Mouse (Mus musculus) cerebellum, postnatal 10 days (tissue): ENCODE data around the gene Wdr49.
A peak's percentile ranks its signal among the peaks of the same experiment; 100 is the strongest.

Source experiments
- DNase-seq, 2 experiments: peaks; one replicate each; pipeline ENCODE4 v3.0.0; 2021; ENCODE audit warnings: mixed read lengths in 2 of 2

Gene Wdr49

GRCm38 (mm10) chr3:75482056-75482455 lies at the start of gene Wdr49:
Wdr49 (minus strand) TSS chr3:75482156.
- DNase-seq, result no peak

- no peak for DNase-seq
Observed at GRCm38 (mm10) chr3:75531074-75531473, 49.1 kb upstream of the Wdr49 start.

- no peak for DNase-seq
Observed at GRCm38 (mm10) chr3:75522527-75522926, 40.6 kb upstream of the Wdr49 start.

GRCm38 (mm10) chr3:75521314-75521713 lies 39.4 kb upstream of the Wdr49 start:
- DNase-seq, result no peak

- DNase-seq, result peak; percentile 69 to 73
Observed at GRCm38 (mm10) chr3:75517631-75518250, 35.8 kb upstream of the Wdr49 start.

- no peak for DNase-seq
Observed at GRCm38 (mm10) chr3:75498961-75499960, 17.3 kb upstream of the Wdr49 start.

- DNase-seq, result no peak
Observed at GRCm38 (mm10) chr3:75492913-75493312, 11.0 kb upstream of the Wdr49 start.

- DNase-seq, result no peak
Observed at GRCm38 (mm10) chr3:75475106-75475505, 6.8 kb downstream of the Wdr49 start.

- no peak for DNase-seq
Observed at GRCm38 (mm10) chr3:75474657-75475056, 7.3 kb downstream of the Wdr49 start.

- DNase-seq, result no peak
Observed at GRCm38 (mm10) chr3:75468154-75468553, 13.8 kb downstream of the Wdr49 start.

- no peak for DNase-seq
Observed at GRCm38 (mm10) chr3:75430564-75431181, 51.3 kb downstream of the Wdr49 start.

GRCm38 (mm10) chr3:75395918-75396317 lies 86.0 kb downstream of the Wdr49 start:
- no peak for DNase-seq

GRCm38 (mm10) chr3:75395121-75395895 lies 86.6 kb downstream of the Wdr49 start:
- DNase-seq, result peak; percentile 5 to 18

GRCm38 (mm10) chr3:75394487-75394886 lies 87.5 kb downstream of the Wdr49 start:
- DNase-seq, result no peak

- peak; percentile 41 to 45 for DNase-seq
Observed at GRCm38 (mm10) chr3:75381776-75382175, 100.2 kb downstream of the Wdr49 start.

- DNase-seq, result no peak
Observed at GRCm38 (mm10) chr3:75353972-75354371, 128.0 kb downstream of the Wdr49 start.

- no peak for DNase-seq
Observed at GRCm38 (mm10) chr3:75337196-75337595, 144.8 kb downstream of the Wdr49 start.

GRCm38 (mm10) chr3:75320999-75321398 lies 161.0 kb downstream of the Wdr49 start:
- no peak for DNase-seq

- DNase-seq, result no peak
Observed at GRCm38 (mm10) chr3:75308861-75309260, 173.1 kb downstream of the Wdr49 start.

- no peak for DNase-seq
Observed at GRCm38 (mm10) chr3:75308228-75308627, 173.7 kb downstream of the Wdr49 start.

- no peak for DNase-seq
Observed at GRCm38 (mm10) chr3:75305584-75305983, 176.4 kb downstream of the Wdr49 start.

- no peak for DNase-seq
Observed at GRCm38 (mm10) chr3:75304621-75305020, 177.3 kb downstream of the Wdr49 start.

GRCm38 (mm10) chr3:75301072-75301471 lies 180.9 kb downstream of the Wdr49 start:
- peak in 1 of 2 experiments; percentile 2 for DNase-seq
